Mouse (Mus musculus) small intestine, adult 2 months (tissue): ENCODE measurements around the gene Tmppe. TPM values are rescaled to one million over a fixed set of nuclear protein-coding genes. Genes with fewer than 3 reads are reported as not detected.

Source experiments
- H3K27ac ChIP-seq: fragments of 200-500 bp; 2 replicates; pipeline ENCODE4 v1.5.1; 2012; ENCODE audit warnings: low read depth, low read length, control low read depth, inconsistent platforms; ENCODE audit not compliant: insufficient read depth
- H3K27me3 ChIP-seq: fragments of 200-500 bp; 2 replicates; pipeline ENCODE4 v1.6.1; 2012; ENCODE audit warnings: mild to moderate bottlenecking, moderate library complexity, low read length, inconsistent platforms; ENCODE audit not compliant: control insufficient read depth, insufficient read depth
- H3K36me3 ChIP-seq: fragments of 200-500 bp; 2 replicates; pipeline ENCODE4 v1.6.1; 2012; ENCODE audit warnings: mild to moderate bottlenecking, low read length, control low read depth, inconsistent platforms; ENCODE audit not compliant: control insufficient read depth, insufficient read depth
- H3K4me1 ChIP-seq: fragments of 200-500 bp; 2 replicates; pipeline ENCODE4 v1.6.1; 2012; ENCODE audit warnings: low read length, inconsistent platforms, mixed read lengths; ENCODE audit not compliant: control insufficient read depth, insufficient read depth, insufficient read length
- H3K4me3 ChIP-seq: fragments of 200-500 bp; 2 replicates; pipeline ENCODE4 v1.5.1; 2012; ENCODE audit warnings: low read depth, mild to moderate bottlenecking, control low read depth, inconsistent platforms, low read length, moderate library complexity
- CTCF ChIP-seq: fragments of 200-500 bp; IDR thresholded peaks from 2 replicates; pipeline ENCODE4 v1.5.1; 2012; ENCODE audit warnings: low read depth, mild to moderate bottlenecking, control low read depth, inconsistent platforms, low read length, moderate library complexity, mixed read lengths; ENCODE audit not compliant: insufficient replicate concordance, insufficient read length; ENCODE audit errors: extremely low read depth
- POLR2A ChIP-seq: fragments of 200-500 bp; IDR thresholded peaks from 2 replicates; pipeline ENCODE4 v1.6.1; 2012; ENCODE audit warnings: low read depth, mild to moderate bottlenecking, control low read depth, inconsistent platforms, low read length, moderate library complexity
- WGBS: fragments of 180-500 bp; shearing (Covaris S2); methylation state at CpG from one replicate; pipeline ENCODE4 v1.1.7; 2018; 5-methylcytosine and 5-hydroxymethylcytosine counted together
- polyA plus RNA-seq: library from polyadenylated mRNA; depleted of rRNA; stranded (reverse); fragments of >200 nt; gene quantifications from 2 replicates; pipeline ENCODE4 v1.2.3, GENCODE M21; 2012

Tmppe gene
- polyA plus RNA-seq, 1 experiment = 4.6 TPM

- no peak overlapping the region for H3K4me3 ChIP-seq
- TF ChIP-seq POLR2A (no peak), CTCF (no peak)
- WGBS = 83% methylated on average over 12 of the region's 12 CpGs
- H3K27me3 ChIP-seq = no peaks in the 10 kb centered on the region
- no peak overlapping the region for H3K27ac ChIP-seq
- peaks cover 14% of the 10 kb centered on the region for H3K36me3 ChIP-seq
- peaks cover 7% of the 10 kb centered on the region; the same call in 1 of the 2 replicates for H3K4me1 ChIP-seq
Measured at GRCm38 (mm10) chr9:114413866-114414265, 13.0 kb downstream of the Tmppe start.

- no peak overlapping the region for H3K4me3 ChIP-seq
- H3K36me3 ChIP-seq = peaks cover 2% of the 10 kb centered on the region; the same call in 1 of the 2 replicates
- 34% methylated on average over 11 of the region's 11 CpGs for WGBS
- peaks cover 7% of the 10 kb centered on the region; the same call in 1 of the 2 replicates for H3K4me1 ChIP-seq
- H3K27me3 ChIP-seq = no peaks in the 10 kb centered on the region
- H3K27ac ChIP-seq = no peak overlapping the region
- peak; percentile 77; the same call in 1 of the 2 replicates for TF ChIP-seq CTCF
- no peak for TF ChIP-seq POLR2A
Measured at GRCm38 (mm10) chr9:114415701-114416100, 14.8 kb downstream of the Tmppe start.

- peak overlapping the region; percentile 36; the same call in 1 of the 2 replicates for H3K27ac ChIP-seq
- H3K36me3 ChIP-seq = peaks cover 2% of the 10 kb centered on the region; the same call in 1 of the 2 replicates
- peaks cover 7% of the 10 kb centered on the region; the same call in 1 of the 2 replicates for H3K4me1 ChIP-seq
- peak; percentile 47; the same call in 1 of the 2 replicates for TF ChIP-seq POLR2A
- TF ChIP-seq CTCF = no peak
- no peaks in the 10 kb centered on the region for H3K27me3 ChIP-seq
- peak overlapping the region; percentile 49 for H3K4me3 ChIP-seq
- 49% methylated on average over 21 of the region's 21 CpGs for WGBS
Measured at GRCm38 (mm10) chr9:114416646-114417517, 16.0 kb downstream of the Tmppe start.

GRCm38 (mm10) chr9:114418187-114418586 lies 17.3 kb downstream of the Tmppe start:
- 68% methylated on average over 7 of the region's 7 CpGs for WGBS
- H3K36me3 ChIP-seq = peaks cover 4% of the 10 kb centered on the region; the same call in 1 of the 2 replicates
- peak; percentile 43; the same call in 1 of the 2 replicates for TF ChIP-seq CTCF
- TF ChIP-seq POLR2A = no peak
- H3K27ac ChIP-seq = no peak overlapping the region
- H3K27me3 ChIP-seq = no peaks in the 10 kb centered on the region
- peaks cover 7% of the 10 kb centered on the region; the same call in 1 of the 2 replicates for H3K4me1 ChIP-seq
- H3K4me3 ChIP-seq = no peak overlapping the region

GRCm38 (mm10) chr9:114420443-114420842 lies 19.5 kb downstream of the Tmppe start:
- whole genome bisulfite sequencing = 94% methylated on average over 8 of the region's 8 CpGs
- H3K27ac ChIP-seq = no peak overlapping the region
- H3K4me3 ChIP-seq = no peak overlapping the region
- H3K27me3 ChIP-seq = no peaks in the 10 kb centered on the region
- TF ChIP-seq POLR2A (no peak), CTCF (no peak)
- peaks cover 8% of the 10 kb centered on the region for H3K36me3 ChIP-seq
- peaks cover 7% of the 10 kb centered on the region; the same call in 1 of the 2 replicates for H3K4me1 ChIP-seq

- Histone ChIP-seq H3K4me1 (peaks cover 5% of the 10 kb centered on the region; the same call in 1 of the 2 replicates), H3K27ac (no peak overlapping the region), H3K27me3 (no peaks in the 10 kb centered on the region), H3K36me3 (peaks cover 9% of the 10 kb centered on the region), H3K4me3 (no peak overlapping the region)
- WGBS = 74% methylated on average over 3 of the region's 3 CpGs
- peak; percentile 36; the same call in 1 of the 2 replicates for TF ChIP-seq CTCF
- no peak for TF ChIP-seq POLR2A
Measured at GRCm38 (mm10) chr9:114421045-114421444, 20.1 kb downstream of the Tmppe start.

- 86% methylated on average over 7 of the region's 7 CpGs for WGBS
- TF ChIP-seq CTCF = no peak
- no peak for TF ChIP-seq POLR2A
- Histone ChIP-seq H3K27me3 (no peaks in the 10 kb centered on the region), H3K27ac (no peak overlapping the region), H3K4me3 (no peak overlapping the region), H3K36me3 (peaks cover 9% of the 10 kb centered on the region), H3K4me1 (no peaks in the 10 kb centered on the region)
Measured at GRCm38 (mm10) chr9:114421797-114422196, 20.9 kb downstream of the Tmppe start.
